Mouse (Mus musculus): ENCODE measurements around the gene Tecta.

DNA sequence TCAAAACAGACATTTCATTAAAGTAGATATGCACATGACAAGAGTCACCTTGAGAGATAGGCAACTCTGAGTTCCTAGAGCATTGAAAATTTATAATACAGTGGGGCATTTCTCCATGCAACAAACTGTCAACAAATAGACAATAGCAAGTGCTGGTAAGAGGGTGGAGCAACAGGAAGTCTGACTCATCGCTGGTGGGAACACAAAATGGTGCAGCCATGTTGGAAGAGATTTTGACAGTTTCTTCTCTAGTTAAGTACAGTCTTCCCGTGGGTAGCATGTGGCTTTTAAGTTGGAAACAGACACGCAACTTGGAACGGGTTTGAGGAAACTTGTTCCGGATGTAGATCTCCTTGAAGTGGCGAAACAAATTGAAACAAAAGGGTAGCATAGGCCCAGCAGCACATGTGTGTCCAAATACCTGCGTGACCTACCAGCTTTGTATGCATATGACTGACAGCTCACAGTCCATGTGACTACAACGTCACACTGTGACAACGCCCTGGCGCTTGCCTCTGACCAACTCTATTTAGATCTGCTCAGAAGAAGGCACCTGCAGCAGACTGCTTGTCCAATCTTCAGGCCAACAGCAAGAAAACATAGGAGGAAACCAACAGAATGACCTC lies 103.3 kb downstream of the Tecta start:
- TF ChIP-seq CTCF (IDR thresholded peaks at IDR 0.05; ENCODE audit: low read depth, low read length) (no peak), POLR2A (IDR thresholded peaks at IDR 0.05; ENCODE audit: insufficient read depth, low read length) (no peak)
